Mouse (Mus musculus): Measurements from ENCODE around the gene Tspan14.

Gene Tspan14

GRCm38 (mm10) chr14:40917632-40918031 is 49.0 kb downstream of the Tspan14 start:
- peak; percentile 92 for DNase-seq (ENCODE audit: low spot score)

GRCm38 (mm10) chr14:40916667-40917066 is 49.9 kb downstream of the Tspan14 start:
- DNase-seq (ENCODE audit: low spot score): no peak

GRCm38 (mm10) chr14:40915838-40916237 is 50.8 kb downstream of the Tspan14 start:
- no peak for DNase-seq (ENCODE audit: low spot score)

DNA sequence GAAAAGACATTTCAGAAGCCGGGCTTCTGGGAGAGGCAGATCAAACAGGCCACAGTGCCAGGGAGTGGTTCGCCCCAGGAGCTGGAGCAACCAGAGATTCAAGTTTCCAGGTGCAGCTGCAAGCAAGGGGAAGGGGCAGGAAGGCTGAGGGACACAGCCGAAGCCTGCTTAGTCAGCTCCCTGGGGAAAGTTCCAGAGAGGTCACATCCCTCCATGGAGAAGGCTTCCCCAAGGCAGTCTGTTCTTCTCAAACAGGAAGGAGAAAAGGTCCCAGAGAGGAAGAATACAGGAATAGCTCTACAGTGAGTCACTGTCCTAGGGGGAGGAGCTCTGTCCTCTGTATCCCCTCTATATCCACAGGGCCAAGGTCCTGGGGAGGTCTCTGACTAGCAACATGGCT is 51.9 kb downstream of the Tspan14 start:
- no peak for DNase-seq (ENCODE audit: low spot score)

GRCm38 (mm10) chr14:40913709-40914108 is 52.9 kb downstream of the Tspan14 start:
- no peak for DNase-seq (ENCODE audit: low spot score)

- no peak for DNase-seq (ENCODE audit: low spot score)
Observed at GRCm38 (mm10) chr14:40911529-40911928, 55.1 kb downstream of the Tspan14 start.

GRCm38 (mm10) chr14:40908763-40909162 is 57.8 kb downstream of the Tspan14 start:
- DNase-seq (ENCODE audit: low spot score): no peak

DNA sequence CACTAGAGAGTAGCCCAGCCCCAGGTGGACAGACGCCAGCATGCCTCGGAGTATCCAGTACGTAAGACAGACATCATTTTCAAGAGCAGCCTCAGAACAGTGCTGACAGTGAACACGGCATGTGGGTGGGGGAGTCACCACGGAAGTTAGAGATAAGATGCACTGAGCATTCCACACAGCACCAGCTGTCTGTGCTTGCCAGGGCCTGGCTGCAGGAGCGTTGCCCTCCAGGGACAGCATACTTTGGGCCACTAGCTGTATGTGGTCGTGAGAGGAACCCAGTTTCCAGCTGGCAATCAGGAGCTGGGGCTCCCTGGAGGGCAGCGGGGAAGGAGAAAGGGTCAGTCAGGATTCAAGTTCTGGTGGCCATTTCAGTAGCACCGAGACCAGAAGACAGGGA is 59.8 kb downstream of the Tspan14 start:
- DNase-seq (ENCODE audit: low spot score): no peak

GRCm38 (mm10) chr14:40905813-40906212 is 60.8 kb downstream of the Tspan14 start:
- no peak for DNase-seq (ENCODE audit: low spot score)

GRCm38 (mm10) chr14:40902307-40903055 is 64.1 kb downstream of the Tspan14 start:
- no peak for DNase-seq (ENCODE audit: low spot score)

DNA sequence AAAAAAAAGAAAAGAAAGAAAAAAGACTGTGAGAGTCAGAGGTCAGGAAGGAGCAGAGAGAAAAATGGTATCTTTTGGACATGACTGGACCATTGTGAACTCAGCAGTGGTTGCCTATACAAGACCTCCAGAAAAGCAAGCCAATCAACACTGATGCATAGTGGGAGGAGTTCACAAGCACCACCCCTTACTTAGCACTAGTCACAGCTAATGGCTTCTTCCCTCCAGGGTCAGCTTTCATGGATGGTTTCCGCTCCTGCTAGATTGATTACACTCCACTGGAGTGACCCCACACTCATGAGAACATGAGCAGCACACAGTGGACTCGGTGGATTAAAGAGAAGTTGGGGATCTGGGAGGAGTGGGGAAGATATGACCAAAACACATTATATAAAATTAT is 66.3 kb downstream of the Tspan14 start:
- DNase-seq (ENCODE audit: low spot score): no peak

DNA sequence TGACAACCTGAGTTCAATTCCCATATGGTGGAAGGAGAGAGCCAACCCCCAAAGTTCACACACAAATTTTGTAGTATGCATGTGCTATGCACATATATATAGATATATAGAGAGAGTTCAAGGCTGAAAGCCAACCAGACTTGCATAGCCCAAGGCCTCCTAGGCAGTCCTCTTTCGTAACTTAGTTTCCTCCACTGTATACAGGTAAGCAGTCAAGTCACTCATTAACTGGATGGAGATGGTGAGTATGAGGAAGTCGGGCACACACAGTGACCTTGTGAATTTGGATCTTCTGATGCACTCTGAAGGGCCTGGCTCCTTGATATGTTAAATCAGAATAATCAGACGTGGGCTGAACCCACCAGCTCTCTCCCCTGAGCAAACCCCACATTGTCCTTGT is 68.7 kb downstream of the Tspan14 start:
- DNase-seq (ENCODE audit: low spot score): no peak

DNA sequence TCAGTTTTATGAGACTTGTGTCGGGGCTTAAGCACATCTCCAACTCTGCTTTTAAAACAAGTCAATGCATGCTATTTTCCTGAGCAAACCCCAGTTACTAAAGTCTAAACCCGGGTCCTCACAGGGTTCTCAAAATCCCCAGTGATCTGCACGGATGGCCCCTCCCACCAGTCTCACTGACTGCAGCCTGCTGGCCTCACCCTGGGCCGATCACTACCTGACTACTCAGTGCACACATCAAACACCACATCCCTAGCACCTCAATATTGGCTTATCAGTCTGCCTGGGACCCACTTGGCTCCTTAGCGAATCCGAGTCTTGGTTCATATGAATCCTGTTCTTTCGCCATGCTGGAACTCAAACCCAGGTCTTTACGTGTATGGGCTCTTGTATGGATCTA is 70.9 kb downstream of the Tspan14 start:
- DNase-seq (ENCODE audit: low spot score): no peak

DNA sequence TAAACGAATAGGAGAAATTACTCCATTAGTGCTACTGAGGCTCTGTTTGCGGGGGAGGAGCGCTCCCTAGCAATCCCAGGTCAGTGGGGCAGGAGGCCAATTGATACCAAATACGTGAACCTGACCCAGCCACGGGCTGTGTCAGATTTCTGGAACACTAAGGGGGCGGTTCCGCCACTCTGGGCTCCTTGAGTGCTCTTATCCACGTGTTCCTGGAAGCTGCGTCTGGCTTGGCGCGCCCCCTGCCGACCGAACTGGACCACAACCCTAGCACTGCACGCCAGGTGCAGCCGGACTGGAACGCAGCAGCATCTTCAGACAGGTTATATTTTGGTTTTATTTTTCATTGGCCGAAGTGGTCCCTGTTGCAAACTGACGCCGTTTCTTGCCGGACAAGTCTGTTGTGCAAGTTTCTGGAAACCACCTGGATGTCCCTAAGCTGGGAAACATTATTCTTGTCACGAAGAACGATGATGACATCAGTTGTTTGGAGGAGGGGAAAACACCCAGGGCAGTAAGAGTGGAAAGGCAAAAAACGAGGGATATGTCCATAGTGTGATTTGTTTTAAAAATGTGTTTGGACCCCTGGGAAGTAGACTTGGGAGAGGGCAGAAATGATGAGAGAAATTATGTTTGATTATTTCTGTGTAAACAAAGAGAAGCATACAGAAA is 71.9 kb downstream of the Tspan14 start:
- DNase-seq (ENCODE audit: low spot score): peak; percentile 67

- DNase-seq (ENCODE audit: low spot score): no peak
Observed at GRCm38 (mm10) chr14:40893884-40894283, 72.7 kb downstream of the Tspan14 start.

- DNase-seq (ENCODE audit: low spot score): no peak
Observed at GRCm38 (mm10) chr14:40893196-40893595, 73.4 kb downstream of the Tspan14 start, which contains the start of gene Sh2d4b. Sh2d4b (minus strand) TSS chr14:40893266.

GRCm38 (mm10) chr14:40892326-40892825 is 74.2 kb downstream of the Tspan14 start:
- no peak for DNase-seq (ENCODE audit: low spot score)

DNA sequence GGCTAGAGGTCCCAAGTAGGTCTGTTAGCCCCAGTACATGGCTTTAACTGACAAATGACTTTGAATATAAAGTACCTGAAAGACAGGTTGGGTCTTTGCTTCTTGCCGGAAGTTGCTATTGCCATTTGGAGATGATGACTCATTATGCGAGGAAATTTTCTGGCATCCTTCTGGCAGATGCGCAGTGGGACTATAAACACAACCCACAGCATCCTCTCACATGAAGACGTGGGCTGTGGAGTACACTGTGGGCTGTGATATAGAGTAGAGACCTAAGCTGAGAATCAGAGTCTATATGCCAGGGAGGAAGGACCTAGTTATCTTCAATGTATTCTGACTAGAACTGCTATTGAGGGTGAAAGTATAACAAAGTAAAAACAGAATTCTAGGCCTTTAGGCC is 75.1 kb downstream of the Tspan14 start:
- DNase-seq (ENCODE audit: low spot score): no peak

DNA sequence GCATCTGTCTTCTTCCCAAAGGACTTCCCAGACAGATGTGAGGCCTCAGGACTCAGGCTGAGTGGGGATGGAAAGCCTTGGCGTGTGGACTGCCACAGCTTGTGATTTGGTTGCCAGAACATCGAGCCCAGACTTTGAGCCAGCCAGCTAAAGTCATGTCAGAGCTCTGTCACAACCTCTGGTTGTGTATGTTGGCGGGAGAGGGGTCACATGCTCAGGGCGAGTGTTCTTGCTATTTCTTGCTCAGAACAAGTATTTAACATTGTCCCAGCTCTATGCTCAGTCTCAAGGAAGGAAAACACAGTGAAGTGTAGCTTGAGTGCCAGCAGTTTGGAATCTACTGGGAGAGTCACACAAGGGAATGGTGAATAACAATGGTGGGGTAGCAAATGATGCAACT is 76.9 kb downstream of the Tspan14 start:
- DNase-seq (ENCODE audit: low spot score): no peak

- no peak for DNase-seq (ENCODE audit: low spot score)
Observed at GRCm38 (mm10) chr14:40889181-40889580, 77.4 kb downstream of the Tspan14 start.

DNA sequence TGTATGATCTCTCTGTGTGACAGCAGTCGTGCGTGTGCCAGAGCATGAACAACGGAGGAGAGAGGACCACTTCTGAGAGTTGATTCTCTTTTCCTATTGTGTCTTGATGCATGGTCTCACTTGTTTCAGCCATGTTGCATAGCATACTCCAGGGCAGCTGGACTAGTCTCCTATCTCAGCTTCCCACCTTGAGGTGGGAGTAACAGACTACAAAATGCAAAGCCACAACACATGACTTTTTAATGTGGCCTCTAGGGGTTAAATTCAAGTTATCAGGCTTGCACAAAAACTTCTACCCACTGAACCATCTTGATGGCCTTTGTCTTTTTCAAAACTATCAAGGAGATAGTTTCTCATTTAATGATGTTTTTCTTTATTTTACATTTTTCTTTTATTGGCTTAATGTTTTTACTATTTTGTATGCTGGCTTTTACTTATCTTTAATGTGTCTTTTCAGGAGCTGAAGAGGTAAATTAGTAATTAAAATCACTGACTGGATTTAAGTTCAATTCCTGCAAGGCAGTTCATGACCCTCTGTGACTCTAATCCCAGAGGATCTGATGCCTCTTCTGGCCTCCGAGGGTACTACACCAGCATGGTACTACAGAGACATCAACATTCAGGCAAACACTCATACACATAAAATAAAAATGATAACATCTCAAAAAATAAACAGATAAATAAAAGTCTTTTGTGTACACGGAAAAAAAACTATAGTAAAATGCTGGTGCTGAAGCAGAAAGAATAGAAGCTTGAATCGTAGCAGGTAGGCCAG is 80.0 kb downstream of the Tspan14 start:
- DNase-seq (ENCODE audit: low spot score): no peak

DNA sequence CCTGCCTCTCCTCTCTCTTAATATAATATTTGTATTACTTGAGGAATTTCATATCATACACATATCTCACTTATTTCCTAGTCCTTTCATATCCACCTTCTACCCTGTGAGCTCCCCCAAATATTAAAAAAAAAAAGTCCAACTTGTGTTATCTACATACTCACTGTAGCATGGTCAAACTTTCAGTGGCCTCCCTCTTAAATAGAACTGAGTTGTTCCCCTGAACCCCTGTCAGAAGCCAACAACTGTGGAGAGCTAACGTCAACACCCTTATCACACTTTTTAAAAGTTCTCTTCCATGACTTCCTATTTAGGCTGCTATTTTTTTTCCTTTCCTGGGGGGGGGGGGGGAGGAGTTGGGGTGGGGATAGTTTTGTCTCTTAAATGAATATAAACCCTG is 80.9 kb downstream of the Tspan14 start:
- DNase-seq (ENCODE audit: low spot score): no peak

DNA sequence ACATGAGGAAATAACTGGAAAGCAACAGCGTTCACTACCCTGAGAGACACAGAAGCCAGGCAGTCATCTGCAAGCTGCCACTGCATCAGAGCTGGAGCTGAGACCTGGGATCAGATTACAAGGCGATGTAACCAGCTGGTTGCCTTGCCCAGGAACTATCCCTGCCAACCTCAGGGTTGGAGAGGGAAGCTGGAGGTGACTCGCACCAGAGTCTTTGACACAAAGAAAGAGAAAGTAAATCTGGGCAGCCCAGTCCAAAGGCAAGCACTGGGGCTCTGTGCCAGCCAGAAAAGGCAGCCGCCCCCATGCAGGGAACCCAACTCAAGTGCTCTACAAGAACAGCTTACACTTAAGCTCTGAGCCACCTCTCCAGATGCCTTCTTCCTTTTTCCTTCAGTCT is 81.4 kb downstream of the Tspan14 start:
- no peak for DNase-seq (ENCODE audit: low spot score)
